Mouse (Mus musculus): ENCODE results near the gene Atp5g1.
"Not testable (repeated sequence)": the region's sequence is repeated elsewhere in the genome, so short reads cannot be mapped to it uniquely, and the experiment has no call there.

Gene Atp5g1

GRCm38 (mm10) chr11:96075509-96076220 is at the start of gene Atp5g1:
Gene Atp5g1 (minus strand): TSS chr11:96075670.
- peak; percentile 100 for DNase-seq (ENCODE audit: low spot score)

GRCm38 (mm10) chr11:96124052-96124914 is 48.8 kb upstream of the Atp5g1 start:
- DNase-seq (ENCODE audit: low spot score), result peak; percentile 65

GRCm38 (mm10) chr11:96122806-96123205 is 47.3 kb upstream of the Atp5g1 start:
- not testable (repeated sequence) for DNase-seq (ENCODE audit: low spot score)

- DNase-seq (ENCODE audit: low spot score), result no peak
Measured at GRCm38 (mm10) chr11:96119401-96119800, 43.9 kb upstream of the Atp5g1 start.

- not testable (repeated sequence) for DNase-seq (ENCODE audit: low spot score)
Measured at GRCm38 (mm10) chr11:96116925-96117324, 41.5 kb upstream of the Atp5g1 start.

- DNase-seq (ENCODE audit: low spot score), result no peak
Measured at GRCm38 (mm10) chr11:96116116-96116515, 40.6 kb upstream of the Atp5g1 start.

GRCm38 (mm10) chr11:96115416-96115815 is 39.9 kb upstream of the Atp5g1 start:
- DNase-seq (ENCODE audit: low spot score), result no peak

GRCm38 (mm10) chr11:96114077-96114476 is 38.6 kb upstream of the Atp5g1 start:
- no peak for DNase-seq (ENCODE audit: low spot score)

- DNase-seq (ENCODE audit: low spot score), result peak; percentile 10
Measured at GRCm38 (mm10) chr11:96111751-96112150, 36.3 kb upstream of the Atp5g1 start, which contains the start of gene Calcoco2. Gene Calcoco2 (minus strand): TSS chr11:96111964.

- not testable (repeated sequence) for DNase-seq (ENCODE audit: low spot score)
Measured at GRCm38 (mm10) chr11:96110950-96111349, 35.5 kb upstream of the Atp5g1 start.

GRCm38 (mm10) chr11:96108376-96108775 is 32.9 kb upstream of the Atp5g1 start:
- DNase-seq (ENCODE audit: low spot score), result no peak

- peak; percentile 73 for DNase-seq (ENCODE audit: low spot score)
Measured at GRCm38 (mm10) chr11:96093361-96093760, 17.9 kb upstream of the Atp5g1 start.

GRCm38 (mm10) chr11:96092674-96093291 is 17.3 kb upstream of the Atp5g1 start:
- no peak for DNase-seq (ENCODE audit: low spot score)

GRCm38 (mm10) chr11:96091073-96091472 is 15.6 kb upstream of the Atp5g1 start:
- DNase-seq (ENCODE audit: low spot score), result peak; percentile 52

GRCm38 (mm10) chr11:96087981-96088380 is 12.5 kb upstream of the Atp5g1 start:
- no peak for DNase-seq (ENCODE audit: low spot score)

GRCm38 (mm10) chr11:96082682-96083081 is 7.2 kb upstream of the Atp5g1 start:
- no peak for DNase-seq (ENCODE audit: low spot score)

GRCm38 (mm10) chr11:96080736-96081135 is 5.3 kb upstream of the Atp5g1 start:
- no peak for DNase-seq (ENCODE audit: low spot score)

GRCm38 (mm10) chr11:96076221-96077105 is 993 bp upstream of the Atp5g1 start:
- DNase-seq (ENCODE audit: low spot score), result no peak

GRCm38 (mm10) chr11:96075177-96075508 is 327 bp downstream of the Atp5g1 start:
- no peak for DNase-seq (ENCODE audit: low spot score)

GRCm38 (mm10) chr11:96074351-96075176 is 906 bp downstream of the Atp5g1 start:
- DNase-seq (ENCODE audit: low spot score), result no peak
